Mouse (Mus musculus) 3134 (cell line): Measurements from ENCODE around the gene Ift27.

Source experiments
- DNase-seq: peaks from one replicate; pipeline ENCODE4 v3.0.0-alpha.2; 2011; ENCODE audit warnings: low spot score; ENCODE audit not compliant: insufficient read length; ENCODE audit errors: extremely low read depth

Ift27 gene

DNA sequence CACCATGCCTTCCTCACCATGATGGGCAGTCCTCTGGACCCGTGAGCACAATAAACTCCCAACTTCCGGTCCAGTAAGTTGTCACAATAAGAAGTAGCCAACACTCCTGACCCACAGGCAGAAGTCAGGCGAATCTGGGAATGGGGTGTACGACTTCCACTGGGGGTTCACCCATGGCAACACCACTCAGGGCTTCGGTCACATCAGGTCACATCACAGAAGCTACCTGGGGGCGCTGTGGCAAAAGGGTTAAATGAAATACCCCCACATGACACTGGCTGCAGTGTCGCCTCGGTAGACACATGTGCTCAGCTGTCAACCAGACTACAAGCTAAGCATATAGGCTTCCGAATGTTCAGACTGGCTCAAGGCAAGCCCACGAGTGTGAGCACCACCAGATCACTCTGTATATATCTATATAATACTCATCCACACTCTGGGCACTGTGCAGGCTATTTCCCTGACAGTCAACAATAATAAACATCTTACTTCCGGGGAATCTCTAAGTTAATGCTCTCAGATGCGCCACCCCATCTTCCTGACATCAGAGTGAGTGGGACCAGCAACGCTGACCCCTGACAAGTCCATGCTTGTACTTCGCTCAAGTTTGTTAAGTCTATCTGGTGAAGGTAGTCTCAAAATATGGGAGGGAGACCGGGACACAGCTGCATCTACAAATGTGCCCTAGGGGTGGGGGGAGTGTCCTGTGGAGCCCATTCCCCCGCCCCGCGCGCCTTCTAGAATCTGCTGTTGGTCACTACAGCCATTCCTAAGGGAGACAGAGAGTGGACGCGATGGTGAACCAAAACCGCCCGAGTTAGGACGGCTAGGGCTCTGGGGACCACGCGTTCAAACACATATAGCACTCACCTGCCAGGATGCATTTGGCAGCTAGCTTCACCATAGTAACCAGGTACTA is 749 bp downstream of the Ift27 start:
- DNase-seq = no peak

DNA sequence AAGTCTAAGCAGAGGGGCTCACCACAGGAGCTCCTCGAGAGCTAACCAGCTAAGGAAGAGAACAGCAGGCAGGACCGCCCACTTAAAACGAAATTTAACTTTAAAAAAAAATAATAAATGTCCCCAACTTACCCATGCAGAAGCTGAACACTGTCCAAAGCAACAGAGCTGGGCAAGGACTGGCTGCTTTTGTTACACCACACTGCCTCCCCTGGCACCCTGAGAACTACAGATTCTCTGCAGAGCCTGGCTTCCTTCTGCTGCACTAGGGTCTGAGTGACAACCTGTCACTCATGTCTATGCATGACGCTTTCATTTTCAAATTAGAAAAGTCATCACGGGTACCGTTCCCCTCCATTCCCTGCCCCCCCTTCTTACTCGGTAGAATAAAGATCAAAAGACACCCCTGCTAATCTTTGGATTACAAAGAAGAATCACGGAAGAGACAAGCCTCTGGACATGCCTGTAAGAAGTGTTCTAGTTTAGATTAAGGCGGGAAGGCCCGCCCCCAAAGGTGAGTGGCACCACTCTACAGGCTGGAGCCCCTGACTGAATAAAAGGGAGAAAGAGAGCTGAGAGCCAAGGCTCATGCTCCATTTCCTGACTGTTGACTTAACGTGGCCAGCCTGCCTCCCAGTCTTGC is 1.5 kb downstream of the Ift27 start:
- no peak for DNase-seq

DNA sequence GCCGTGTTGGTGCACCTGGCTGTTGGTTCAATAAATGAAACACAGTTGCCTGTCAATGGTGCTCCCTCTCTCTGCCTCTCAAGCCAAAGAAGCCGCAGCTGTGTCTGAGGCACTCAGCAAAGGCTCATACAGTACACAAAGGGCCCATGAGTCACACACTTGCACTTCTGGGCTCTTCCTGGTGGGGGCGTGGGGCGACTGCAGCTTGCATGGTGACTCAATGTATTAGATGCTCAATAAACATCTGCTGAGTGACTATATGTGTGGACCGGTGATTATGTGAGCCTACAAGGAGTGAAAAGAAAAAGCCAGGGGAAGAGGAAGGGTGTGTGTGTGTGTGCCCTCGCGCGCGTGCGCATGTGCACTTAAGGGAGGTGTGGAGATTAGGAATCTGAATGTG is 2.3 kb downstream of the Ift27 start:
- DNase-seq = peak; percentile 55

DNA sequence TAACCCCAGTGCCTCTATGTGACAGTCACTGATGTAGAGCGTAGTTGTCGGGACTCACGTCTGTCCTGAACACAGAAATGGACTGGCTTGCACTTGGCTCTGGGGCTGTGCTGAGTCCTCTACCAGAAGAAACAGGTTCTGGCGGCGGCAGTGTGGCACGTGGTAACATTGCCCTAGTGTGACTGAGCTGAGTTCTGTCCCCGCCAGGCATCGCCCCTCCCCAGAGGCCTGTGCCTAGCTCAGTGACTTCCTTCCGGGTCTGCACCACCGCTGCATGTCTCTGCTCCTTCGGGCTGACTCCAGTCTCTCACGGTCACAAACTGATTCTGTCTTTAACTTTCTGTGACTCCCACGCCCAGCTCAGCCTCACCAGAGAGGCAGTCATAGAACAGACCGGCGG is 3.2 kb downstream of the Ift27 start:
- DNase-seq = no peak

DNA sequence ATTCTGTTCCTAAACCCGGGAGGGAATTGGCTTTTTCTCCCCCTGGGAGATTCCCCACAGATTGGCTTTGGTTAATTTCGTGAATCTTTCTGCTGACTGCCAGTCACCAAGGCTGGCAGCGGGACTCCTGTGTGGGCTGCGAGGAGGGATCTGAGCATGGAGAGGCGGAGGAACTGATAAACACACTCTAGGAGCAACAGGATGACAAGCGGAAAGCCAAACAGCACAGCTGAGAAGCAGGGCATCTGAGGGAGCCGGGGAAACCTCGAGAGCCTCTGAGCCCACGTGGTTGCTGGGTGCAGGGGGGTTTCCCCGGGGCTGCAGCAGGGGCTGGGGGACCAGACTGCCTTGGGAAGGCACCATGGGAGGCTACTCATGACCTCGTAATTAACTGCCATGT is 4.3 kb downstream of the Ift27 start:
- no peak for DNase-seq

DNA sequence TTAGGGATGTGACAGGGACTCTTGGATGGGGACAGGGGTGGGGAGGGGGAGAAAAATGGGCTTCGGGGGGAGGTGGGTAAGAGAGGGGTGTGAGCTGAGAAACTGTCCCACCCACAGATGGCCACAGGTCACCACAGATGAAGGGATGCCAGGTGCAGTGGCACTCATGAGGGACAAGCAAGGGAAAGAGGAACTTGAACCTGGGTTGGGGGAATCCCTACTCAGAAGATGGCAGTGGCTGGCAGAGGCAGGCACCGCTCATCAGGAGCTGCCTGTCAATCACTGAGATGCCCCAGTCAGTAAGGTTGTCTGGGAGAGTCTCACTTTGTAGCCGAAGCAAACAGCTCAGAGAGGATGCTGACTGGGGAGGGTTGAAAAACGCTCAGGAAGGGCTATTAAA is 8.6 kb downstream of the Ift27 start:
- no peak for DNase-seq

DNA sequence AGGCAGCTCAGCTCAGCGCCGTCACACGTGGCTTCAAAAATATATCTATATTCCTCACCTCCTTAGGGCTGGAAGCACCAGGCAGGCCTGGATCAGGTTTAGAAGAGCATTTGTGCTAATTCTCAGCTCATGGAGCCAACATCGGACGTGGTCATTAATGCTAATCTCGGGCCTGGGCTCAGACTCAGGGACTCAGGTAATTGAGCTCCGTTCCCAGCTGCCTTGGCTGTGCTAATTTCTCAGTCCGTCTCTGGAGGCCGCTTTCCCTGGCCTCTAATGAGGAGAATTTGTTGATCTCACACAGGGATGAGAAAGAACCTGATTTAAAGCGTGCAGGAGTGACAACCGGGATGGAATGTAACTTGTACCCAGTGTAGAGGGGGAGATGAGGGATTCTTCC is 9.4 kb downstream of the Ift27 start:
- DNase-seq = no peak

DNA sequence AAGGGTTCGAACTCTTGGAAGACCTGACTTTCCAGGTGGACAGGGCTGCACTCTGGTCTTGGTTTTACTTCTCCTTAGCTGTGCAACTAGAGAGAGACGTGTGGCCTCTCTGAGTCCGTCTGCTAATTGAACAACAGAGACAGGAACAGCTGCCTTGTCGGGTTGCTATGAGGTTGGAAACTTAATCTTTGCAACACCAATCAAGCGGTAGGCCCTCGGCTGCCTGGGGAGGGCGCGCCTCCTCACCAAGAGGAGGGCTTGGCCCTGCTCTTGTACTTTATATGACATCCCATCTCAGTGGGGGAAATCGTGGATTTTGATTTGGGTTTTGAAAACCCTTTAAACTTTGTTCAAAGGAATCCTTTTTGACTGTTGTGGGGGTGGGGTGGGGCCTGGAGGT is 12.0 kb downstream of the Ift27 start:
- no peak for DNase-seq

DNA sequence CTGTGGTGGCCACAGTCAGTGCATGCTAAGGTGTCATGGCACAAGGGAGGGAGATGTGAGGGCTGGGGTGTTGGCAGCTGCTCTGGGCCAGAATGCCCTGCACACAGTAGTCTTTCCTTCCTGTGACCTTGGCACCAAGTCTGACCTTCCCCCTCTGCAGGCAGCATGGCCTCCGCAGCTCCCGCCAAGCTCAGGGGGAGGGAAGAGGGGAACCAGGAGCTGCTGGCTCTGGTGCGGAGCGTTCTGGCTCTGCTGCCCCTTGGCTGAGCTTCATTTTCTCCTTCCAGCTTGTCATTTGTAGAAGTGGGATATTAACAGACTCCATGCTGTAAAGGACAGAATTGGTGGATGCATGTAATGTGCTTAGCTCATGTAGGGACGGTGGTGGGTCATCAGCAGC is 15.6 kb downstream of the Ift27 start:
- DNase-seq = no peak

DNA sequence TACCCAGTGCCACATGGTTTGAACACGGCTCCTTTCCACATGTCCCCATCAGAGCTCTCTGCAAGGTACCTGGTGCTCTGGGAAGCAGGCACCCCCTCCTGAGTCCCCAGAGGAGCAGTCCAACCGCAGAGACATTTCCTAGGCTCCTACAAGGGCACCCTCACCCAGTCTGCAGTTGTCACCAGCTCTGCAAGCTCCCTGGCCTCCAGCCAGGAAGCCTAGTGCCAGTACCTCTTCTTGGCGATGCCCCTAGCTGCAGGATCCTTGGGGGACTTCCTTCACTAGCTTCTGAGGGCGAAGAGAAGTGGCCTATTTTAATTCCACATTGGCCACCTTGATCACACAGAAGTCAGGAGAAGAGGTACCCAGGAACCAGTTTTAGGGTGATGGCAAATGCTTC is 16.1 kb downstream of the Ift27 start:
- no peak for DNase-seq

DNA sequence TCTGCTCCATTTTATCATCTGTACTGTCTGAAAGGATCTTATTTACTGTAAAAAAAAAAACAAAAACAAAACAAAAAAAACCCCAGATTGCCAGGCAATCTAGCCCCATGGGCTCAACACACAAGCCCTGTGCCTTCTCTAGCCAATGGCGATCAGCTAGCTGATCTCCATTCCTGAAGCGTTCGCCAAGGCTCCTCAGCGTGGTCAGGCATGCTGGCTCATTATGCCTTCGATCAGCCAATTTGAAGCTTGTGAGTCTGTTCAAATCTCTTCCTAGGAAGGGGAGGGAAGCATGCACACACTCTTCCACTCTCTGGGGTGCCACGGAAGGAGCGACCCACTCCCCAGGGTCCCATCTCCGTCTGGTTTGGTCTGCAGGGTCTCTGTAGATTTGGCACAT is 16.6 kb downstream of the Ift27 start:
- DNase-seq = no peak

DNA sequence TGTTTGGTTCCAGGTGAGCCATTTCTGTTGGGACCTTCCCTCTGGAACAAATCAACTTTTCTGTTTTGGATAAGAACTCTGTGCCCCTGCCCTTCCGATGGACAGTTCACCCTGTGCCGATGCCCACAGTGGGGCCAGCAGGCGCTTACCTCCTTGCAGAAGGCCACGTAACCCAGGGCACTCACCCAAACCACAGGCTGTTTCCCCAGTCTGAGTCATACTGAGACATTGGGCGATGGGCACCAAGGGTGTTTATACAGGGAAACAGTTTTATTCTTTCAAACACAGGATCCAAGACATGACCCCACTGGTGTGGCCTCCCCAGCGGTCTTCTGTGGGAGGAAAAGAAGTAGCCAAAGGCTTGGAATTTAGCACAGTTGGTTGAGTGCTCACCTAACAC is 18.5 kb downstream of the Ift27 start:
- DNase-seq = peak; percentile 60

DNA sequence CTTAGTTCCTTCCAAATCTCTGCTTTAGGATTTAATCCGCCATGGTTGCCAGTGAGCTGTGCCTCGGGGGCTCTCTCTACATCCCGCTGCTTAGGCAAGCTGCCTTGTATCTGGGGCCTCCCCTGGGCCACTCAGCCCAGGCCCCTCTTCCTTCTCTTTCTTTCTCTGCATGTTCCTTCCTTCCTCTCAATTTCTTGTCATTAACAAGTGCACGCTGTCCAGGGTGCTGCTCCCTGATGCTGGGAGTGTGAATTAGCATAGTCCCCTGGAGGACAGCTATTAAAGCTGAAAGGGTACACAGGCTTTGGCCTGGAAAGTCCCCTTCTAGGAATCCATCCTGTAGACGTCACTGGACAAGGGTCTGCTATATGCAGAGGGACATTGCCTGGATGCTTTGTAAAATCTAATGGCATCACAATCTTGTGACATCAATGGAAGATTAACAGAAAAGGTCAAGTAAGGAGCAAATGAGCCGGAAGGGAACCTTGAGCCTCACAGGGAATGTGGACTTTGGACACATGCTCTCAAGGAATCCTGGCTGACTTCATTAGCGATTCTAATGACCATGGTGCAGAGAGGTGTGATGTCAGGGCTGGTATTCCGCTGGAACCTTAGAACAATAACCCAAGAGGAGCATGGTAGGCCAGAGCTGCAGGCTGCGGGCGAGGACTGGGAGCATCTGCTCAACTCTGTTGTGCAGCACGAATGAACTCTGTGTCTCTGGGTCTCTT is 20.7 kb downstream of the Ift27 start:
- DNase-seq = no peak

DNA sequence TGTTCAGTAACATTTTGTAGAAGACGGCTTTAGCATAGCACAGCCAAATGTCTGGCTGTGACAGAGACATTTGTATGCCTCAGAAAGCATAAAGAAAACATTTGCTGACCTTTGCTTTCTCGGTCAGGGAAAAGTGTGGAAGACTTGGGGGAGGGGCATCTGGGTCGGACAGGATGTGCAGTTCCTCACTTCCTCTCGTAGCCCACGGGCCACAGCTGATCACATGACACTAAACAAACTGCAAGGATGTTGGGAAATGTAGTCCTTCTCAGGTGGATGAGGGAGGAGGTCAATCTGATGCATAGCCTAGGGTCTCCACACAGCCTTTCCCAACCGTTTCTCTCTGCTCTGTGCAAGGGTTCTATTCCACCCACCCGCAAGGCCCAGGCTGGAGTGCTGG is 25.3 kb downstream of the Ift27 start:
- no peak for DNase-seq

DNA sequence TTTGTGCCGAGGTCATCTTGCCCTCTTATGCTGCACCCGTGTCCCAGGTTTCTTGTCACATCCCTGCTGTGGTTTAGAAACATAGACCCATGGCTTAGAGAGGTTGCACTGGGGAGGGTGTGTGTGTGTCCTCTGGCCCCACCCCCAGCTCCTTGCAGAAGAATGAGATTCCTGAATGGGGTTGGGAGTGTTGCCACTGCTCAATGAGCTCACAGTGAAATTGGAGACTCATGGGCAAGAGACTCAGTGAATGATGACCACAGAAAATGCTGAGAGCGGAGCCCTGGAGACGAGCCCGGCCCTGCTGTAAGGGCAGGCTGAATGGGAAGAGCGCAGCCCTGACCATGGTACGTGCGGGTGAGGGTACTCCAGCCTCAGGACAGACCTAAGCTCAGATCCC is 33.7 kb downstream of the Ift27 start:
- DNase-seq = peak; percentile 81

DNA sequence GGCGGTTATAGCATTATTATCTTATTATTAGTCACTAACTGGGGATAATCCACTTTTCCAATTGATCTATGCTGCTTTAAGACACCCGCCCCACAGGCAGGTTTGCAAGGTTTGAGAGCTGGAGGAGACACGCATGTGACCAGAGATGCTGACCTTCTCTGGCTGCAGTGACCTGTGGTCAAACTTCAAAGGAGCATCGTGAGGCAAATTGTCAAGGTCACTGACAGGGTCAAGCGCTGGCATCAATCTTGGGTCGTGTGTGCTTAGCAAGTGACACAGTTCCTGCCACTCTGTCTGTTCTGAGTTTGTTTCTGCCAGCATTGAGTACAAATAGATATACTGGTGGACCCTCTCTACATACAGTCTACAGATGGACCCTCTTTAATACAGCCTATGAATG is 39.3 kb downstream of the Ift27 start:
- no peak for DNase-seq

DNA sequence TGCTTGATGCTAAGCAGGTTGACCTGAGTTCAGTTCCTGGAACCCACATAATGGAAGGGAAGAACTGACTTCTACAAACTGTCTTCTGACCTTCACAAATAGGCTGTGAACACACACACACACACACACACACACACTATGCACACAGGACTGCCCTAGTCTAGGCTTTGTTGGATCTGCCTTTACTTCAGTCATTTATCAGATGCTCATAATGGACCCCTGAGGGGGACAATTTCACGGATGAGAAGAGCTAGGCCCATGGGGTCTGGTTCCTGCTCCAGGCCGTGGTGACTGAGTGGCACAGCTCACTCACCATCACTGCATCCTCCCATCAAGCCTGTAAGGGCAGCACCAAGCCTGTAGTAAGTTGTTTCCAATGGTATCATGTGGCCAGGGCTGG is 40.5 kb downstream of the Ift27 start:
- DNase-seq = no peak

DNA sequence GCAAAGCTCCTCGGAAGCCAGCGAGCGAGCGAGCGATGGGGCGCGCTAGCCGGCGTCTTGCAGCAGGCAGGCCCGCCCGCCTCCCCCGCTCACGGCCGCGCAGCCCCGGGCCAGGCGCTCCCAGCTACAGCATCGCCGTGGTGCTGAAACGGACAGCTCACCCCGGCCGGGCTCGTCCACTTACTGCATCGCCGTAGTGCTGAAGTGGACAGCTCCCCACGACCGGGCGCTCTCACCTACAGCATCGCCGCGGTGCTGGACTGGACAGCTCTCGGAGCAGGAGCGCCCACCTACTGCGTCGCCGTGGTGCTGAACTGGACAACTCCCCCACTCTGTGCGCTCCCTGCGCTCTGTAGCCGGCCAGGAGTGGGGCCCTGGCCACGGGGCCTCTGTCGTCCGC is 54.2 kb downstream of the Ift27 start, which contains the start of gene Cacng2:
TSS of gene Cacng2 (minus strand) at position 325 of the 400 bp plus-strand sequence.
- DNase-seq = peak; percentile 50

DNA sequence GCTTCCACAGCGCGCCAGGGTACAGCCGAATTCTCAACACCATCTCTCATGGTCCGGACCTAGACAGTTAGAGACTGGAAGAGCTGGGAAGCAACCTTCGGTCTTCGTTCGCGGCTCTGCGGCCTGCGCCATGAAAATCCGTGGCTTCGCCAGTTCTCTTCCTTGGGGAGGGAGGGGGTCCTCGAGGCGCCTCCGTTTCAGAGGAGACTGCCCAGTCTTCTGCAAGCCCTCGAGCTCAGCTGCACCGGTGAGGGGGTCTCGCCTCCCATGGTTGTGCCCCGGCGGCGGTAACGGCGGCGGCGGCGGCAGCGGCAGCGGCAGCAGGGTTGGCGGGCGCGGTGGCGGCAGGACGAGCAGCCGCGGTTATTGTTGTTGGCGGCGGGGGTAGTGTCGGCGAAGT is 54.7 kb downstream of the Ift27 start:
- no peak for DNase-seq

DNA sequence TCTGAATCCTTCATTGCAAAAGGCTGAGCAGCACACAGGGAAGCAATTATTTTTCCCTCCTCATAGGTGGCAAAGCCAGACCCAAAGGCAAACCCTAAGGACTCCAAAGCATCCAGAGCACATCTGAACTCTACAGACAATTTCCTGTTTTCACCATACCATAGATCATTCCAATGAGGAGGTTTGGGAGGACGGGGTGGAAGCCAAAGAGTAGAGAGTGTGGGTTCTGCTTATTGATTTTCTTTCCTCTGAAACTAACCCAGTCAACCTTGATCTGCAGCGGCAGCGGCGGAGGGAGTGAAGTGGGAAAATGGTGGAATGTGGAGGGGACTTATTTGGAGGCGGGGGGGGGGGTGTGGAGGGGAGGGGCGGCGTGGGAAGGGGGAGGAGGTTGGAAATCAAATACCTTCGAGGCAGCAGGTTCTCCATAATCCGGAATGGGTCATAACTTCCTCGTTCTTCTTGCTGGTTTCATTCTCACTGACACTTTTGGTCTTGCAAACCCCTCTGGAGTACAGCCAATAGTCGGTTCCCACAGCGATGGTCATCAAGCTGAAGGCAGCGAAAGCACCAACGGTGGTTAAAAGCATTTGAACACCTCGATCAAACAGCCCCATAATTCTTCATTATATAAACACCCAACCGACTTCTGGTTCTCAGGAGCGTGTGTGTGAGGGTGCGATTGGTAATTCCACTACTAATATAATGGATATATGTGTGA is 55.5 kb downstream of the Ift27 start:
- DNase-seq = no peak

DNA sequence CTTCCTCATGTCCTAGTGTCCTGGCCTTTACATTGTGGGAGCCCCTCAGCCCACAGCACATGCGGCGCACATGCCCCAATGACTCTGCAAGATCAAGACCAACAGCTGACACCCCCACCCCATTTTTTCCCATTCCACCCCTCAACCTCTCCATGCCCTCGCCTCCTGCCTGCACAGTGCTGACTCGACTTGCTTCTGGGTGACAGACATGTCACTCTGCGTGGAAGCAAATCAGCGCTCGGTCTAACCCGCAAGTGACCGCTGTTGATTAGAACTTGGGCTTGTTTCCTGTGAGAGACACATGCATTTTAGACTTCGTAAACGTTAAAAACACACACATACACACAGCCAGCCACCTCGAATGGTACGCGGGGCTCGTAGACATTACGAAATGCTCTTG is 56.2 kb downstream of the Ift27 start:
- DNase-seq = no peak
